Mouse (Mus musculus) lung, adult 18-20 months (tissue): Measurements from ENCODE around the gene Nsun2.

ENCODE experiments used
- DNase-seq, 2 experiments: peaks; one replicate each; pipeline ENCODE4 v3.0.0; 2022; ENCODE audit warnings: mixed read lengths in 2 of 2

Gene Nsun2

GRCm38 (mm10) chr13:69533405-69534333 lies at the start of gene Nsun2:
Nsun2 (plus strand) TSS chr13:69533746.
- peak in 1 of 2 experiments; percentile 51 for DNase-seq

- no peak for DNase-seq
Measured at GRCm38 (mm10) chr13:69485326-69485725, 48.2 kb upstream of the Nsun2 start.

- no peak for DNase-seq
Measured at GRCm38 (mm10) chr13:69485833-69486232, 47.7 kb upstream of the Nsun2 start.

GRCm38 (mm10) chr13:69487108-69487507 lies 46.4 kb upstream of the Nsun2 start:
- no peak for DNase-seq

GRCm38 (mm10) chr13:69487611-69488275 lies 45.8 kb upstream of the Nsun2 start:
- no peak for DNase-seq

- no peak for DNase-seq
Measured at GRCm38 (mm10) chr13:69488565-69489255, 44.8 kb upstream of the Nsun2 start.

GRCm38 (mm10) chr13:69489777-69490176 lies 43.8 kb upstream of the Nsun2 start:
- no peak for DNase-seq

- peak in 1 of 2 experiments; percentile 48 for DNase-seq
Measured at GRCm38 (mm10) chr13:69492876-69493463, 40.6 kb upstream of the Nsun2 start.

GRCm38 (mm10) chr13:69498276-69498675 lies 35.3 kb upstream of the Nsun2 start:
- no peak for DNase-seq

GRCm38 (mm10) chr13:69502157-69502750 lies 31.3 kb upstream of the Nsun2 start:
- DNase-seq, result no peak

GRCm38 (mm10) chr13:69502863-69503262 lies 30.7 kb upstream of the Nsun2 start:
- no peak for DNase-seq

GRCm38 (mm10) chr13:69506341-69507086 lies 27.0 kb upstream of the Nsun2 start:
- no peak for DNase-seq

GRCm38 (mm10) chr13:69507666-69508065 lies 25.9 kb upstream of the Nsun2 start:
- no peak for DNase-seq

- DNase-seq, result peak in 1 of 2 experiments; percentile 24
Measured at GRCm38 (mm10) chr13:69509391-69510244, 23.9 kb upstream of the Nsun2 start.

- DNase-seq, result no peak
Measured at GRCm38 (mm10) chr13:69515091-69515490, 18.5 kb upstream of the Nsun2 start.

GRCm38 (mm10) chr13:69517445-69517844 lies 16.1 kb upstream of the Nsun2 start:
- DNase-seq, result peak; percentile 36 to 56

- no peak for DNase-seq
Measured at GRCm38 (mm10) chr13:69519137-69519536, 14.4 kb upstream of the Nsun2 start.

GRCm38 (mm10) chr13:69522161-69522791 lies 11.3 kb upstream of the Nsun2 start:
- DNase-seq, result no peak

- no peak for DNase-seq
Measured at GRCm38 (mm10) chr13:69523444-69524157, 9.9 kb upstream of the Nsun2 start.

- DNase-seq, result no peak
Measured at GRCm38 (mm10) chr13:69524158-69524530, 9.4 kb upstream of the Nsun2 start.
